Mouse (Mus musculus) limb, embryonic 11.5 days (tissue): Measurements from ENCODE around the gene Bend6. TPM values are rescaled to one million over a fixed set of nuclear protein-coding genes. Genes with fewer than 3 reads are reported as not detected.
"Not testable (repeated sequence)": the region's sequence is repeated elsewhere in the genome, so short reads cannot be mapped to it uniquely, and the experiment has no call there.

Source experiments
- ATAC-seq: fragments of 200-750 bp; cut with Nextera tagmentation; 2 replicates; pipeline ENCODE4 v1.8.0; 2017; ENCODE audit warnings: low read depth; ENCODE audit not compliant: insufficient number of reproducible peaks, low FRiP score, low TSS enrichment
- DNase-seq: peaks from one replicate; pipeline ENCODE4 v3.0.0-alpha.2; 2015; ENCODE audit warnings: low spot score
- H3K27ac ChIP-seq: fragments of 300-500 bp; sonication (generic); replicated peaks from 2 replicates; pipeline ENCODE4 v1.5.1; 2014; ENCODE audit warnings: low read depth, mild to moderate bottlenecking, low read length
- H3K27me3 ChIP-seq: fragments of 300-500 bp; sonication (generic); 2 replicates; pipeline ENCODE4 v1.6.1; 2014; ENCODE audit warnings: mild to moderate bottlenecking, low read length, mixed read lengths; ENCODE audit not compliant: control insufficient read depth, insufficient read depth
- H3K36me3 ChIP-seq: fragments of 300-500 bp; sonication (generic); 2 replicates; pipeline ENCODE4 v1.6.1; 2014; ENCODE audit warnings: mild to moderate bottlenecking, low read length, moderate library complexity, mixed read lengths; ENCODE audit not compliant: control insufficient read depth, insufficient read depth
- H3K4me1 ChIP-seq: fragments of 300-500 bp; sonication (generic); 2 replicates; pipeline ENCODE4 v1.6.1; 2014; ENCODE audit warnings: low read length, mixed read lengths; ENCODE audit not compliant: control insufficient read depth, insufficient read depth
- H3K4me2 ChIP-seq: fragments of 300-500 bp; sonication (generic); 2 replicates; pipeline ENCODE4 v1.6.1; 2014; ENCODE audit warnings: low read depth, mild to moderate bottlenecking, moderate library complexity; ENCODE audit not compliant: severe bottlenecking
- H3K4me3 ChIP-seq: fragments of 300-500 bp; sonication (generic); 2 replicates; pipeline ENCODE4 v1.5.1; 2014; ENCODE audit warnings: low read depth, low read length
- H3K9ac ChIP-seq: fragments of 300-500 bp; sonication (generic); 2 replicates; pipeline ENCODE4 v1.6.1; 2014; ENCODE audit warnings: mild to moderate bottlenecking, low read length
- H3K9me3 ChIP-seq: fragments of 300-500 bp; sonication (generic); 2 replicates; pipeline ENCODE4 v1.6.1; 2016; ENCODE audit warnings: low read length; ENCODE audit not compliant: control insufficient read depth
- WGBS: fragments of 180-500 bp; shearing (Covaris S2); extraction: QIAGEN DNeasy Blood & Tissue Kit; methylation state at CpG from one replicate; pipeline ENCODE4 v1.1.7; 2014; 5-methylcytosine and 5-hydroxymethylcytosine counted together
- polyA plus RNA-seq: library from polyadenylated mRNA; unstranded; fragments of >200 nt; fragmentation: Nextera tagmentation; extraction: Ambion mirVana; gene quantifications from 2 replicates; pipeline ENCODE4 v1.2.1, GENCODE M21; 2014

The Bend6 gene
- polyA plus RNA-seq, 1 experiment from 2014 or later, result 1.5 TPM

DNA sequence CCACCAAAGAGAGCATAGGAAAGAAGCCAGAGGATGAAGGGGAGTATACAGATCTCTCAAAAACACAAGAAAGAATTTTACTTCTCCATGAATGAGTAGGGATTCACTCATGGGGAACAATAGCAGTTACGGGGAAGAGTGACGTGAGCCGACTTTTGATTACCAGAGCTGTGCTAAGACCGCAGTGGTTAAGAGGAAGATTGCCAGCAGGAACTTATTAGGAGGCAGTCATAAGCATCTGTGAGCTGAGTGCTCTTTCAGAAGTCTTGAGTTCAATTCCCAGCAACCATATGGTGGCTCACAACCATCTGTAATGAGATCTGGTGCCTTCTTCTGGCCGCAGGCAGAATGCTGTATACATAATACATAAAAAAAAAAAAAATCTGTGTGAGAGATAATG is 34.1 kb downstream of the Bend6 start:
- WGBS, result 83% methylated on average over 5 of the region's 5 CpGs
- no peak for DNase-seq

DNA sequence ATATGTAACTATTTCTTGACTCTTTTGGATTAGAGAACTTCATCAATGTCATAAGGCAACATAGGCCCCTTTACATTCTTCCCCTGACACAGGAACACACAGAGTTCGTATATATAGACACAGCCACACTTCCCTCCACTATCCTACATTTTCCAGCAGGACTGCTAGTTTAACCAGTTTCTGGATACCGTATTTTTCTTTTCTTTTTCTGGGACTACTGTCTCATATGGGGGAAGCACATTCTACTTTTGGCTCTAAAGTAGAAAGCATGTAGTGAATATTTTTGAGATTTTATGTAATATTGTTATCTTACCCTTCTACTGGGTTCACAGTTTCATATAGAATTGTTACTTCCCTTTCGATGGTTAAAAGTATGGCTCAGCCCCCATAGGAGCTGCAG is 38.2 kb downstream of the Bend6 start:
- H3K4me3 ChIP-seq, result no peak overlapping the region
- no peak overlapping the region for H3K27ac ChIP-seq
- no peaks in the 10 kb centered on the region for H3K36me3 ChIP-seq
- H3K27me3 ChIP-seq, result no peaks in the 10 kb centered on the region
- DNase-seq (no peak), ATAC-seq (no peak)
- no peak overlapping the region for H3K9ac ChIP-seq
- 88% methylated on average over 3 of the region's 3 CpGs for WGBS
- H3K4me1 ChIP-seq, result no peaks in the 10 kb centered on the region
- H3K9me3 ChIP-seq, result no peaks in the 10 kb centered on the region
- H3K4me2 ChIP-seq, result no peak overlapping the region

More for the DNA sequence above, 34.1 kb downstream of the Bend6 start:
- ATAC-seq, result no peak
- Histone ChIP-seq H3K27ac (no peak overlapping the region), H3K27me3 (no peaks in the 10 kb centered on the region), H3K4me2 (no peak overlapping the region), H3K4me3 (no peak overlapping the region), H3K9ac (no peak overlapping the region), H3K36me3 (no peaks in the 10 kb centered on the region), H3K4me1 (no peaks in the 10 kb centered on the region), H3K9me3 (no peaks in the 10 kb centered on the region)

DNA sequence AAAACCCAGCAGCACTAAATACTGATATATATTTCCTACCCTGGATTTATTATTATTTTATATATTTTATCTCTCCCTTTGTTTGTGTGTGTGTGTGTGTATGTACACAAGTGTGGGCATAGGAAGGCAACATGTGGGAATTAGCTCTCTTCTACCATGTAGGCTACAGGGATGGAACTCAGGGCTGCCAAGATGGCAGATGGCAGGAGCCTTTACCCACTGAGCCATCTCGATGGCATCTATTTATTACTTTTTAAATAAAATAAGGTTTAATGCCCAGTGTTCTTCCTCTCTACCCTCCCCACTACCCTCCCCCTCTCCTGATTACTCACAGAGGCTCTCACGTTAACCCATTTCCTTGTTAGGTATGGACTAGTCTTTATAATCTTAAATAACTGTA is 38.6 kb downstream of the Bend6 start:
- Histone ChIP-seq H3K4me2 (no peak overlapping the region), H3K9ac (no peak overlapping the region), H3K4me3 (no peak overlapping the region), H3K27me3 (no peaks in the 10 kb centered on the region), H3K27ac (no peak overlapping the region), H3K36me3 (no peaks in the 10 kb centered on the region), H3K4me1 (no peaks in the 10 kb centered on the region), H3K9me3 (no peaks in the 10 kb centered on the region)
- ATAC-seq, result no peak
- no peak for DNase-seq
- WGBS, result 92% methylated on average over 2 of the region's 2 CpGs

DNA sequence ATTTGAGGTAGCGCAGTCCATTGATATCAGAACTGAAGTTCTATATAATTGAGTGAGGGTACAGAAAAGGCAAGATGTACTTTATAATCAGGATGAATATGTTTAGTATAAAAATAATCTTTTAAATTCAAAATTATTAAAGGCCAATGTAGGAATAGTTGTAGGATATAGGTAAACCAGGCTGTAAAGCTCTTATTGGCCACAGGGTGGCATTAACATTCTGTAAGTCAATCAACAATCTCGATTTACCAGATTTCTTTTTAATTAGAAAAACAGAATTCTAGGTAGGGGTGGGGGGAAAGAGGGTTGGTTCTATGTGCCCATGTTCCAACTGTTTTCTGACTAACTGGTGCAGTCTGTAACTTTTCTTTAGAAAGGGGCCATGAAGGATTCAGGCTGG is 60.8 kb downstream of the Bend6 start:
- no peak for ATAC-seq
- Histone ChIP-seq H3K36me3 (no peaks in the 10 kb centered on the region), H3K27ac (no peak overlapping the region), H3K4me3 (no peak overlapping the region), H3K27me3 (no peaks in the 10 kb centered on the region), H3K9ac (no peak overlapping the region), H3K9me3 (no peaks in the 10 kb centered on the region), H3K4me1 (no peaks in the 10 kb centered on the region), H3K4me2 (no peak overlapping the region)
- no peak for DNase-seq
- 97% methylated on average over 2 of the region's 2 CpGs for WGBS

DNA sequence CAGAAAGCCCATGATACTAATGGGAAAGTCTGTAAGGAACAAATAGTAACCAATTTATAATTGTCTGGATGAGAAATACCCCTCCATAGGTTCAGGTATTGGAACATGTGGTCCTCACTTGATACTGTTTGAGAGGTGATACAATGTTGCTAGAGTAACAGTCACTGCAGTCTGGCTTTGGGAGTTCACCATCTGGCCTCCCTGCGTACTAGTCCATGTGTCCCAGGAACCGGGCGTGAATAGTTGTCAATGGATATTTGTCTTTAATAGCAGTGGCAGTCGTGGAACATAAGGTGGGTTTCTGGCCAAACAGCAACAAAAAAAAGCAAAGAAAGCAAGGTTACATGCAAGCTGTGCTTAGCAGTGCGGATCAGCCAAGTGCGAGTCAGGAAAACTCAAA is 63.8 kb downstream of the Bend6 start:
- Histone ChIP-seq H3K27me3 (no peaks in the 10 kb centered on the region), H3K4me3 (no peak overlapping the region), H3K9ac (no peak overlapping the region), H3K36me3 (no peaks in the 10 kb centered on the region), H3K4me2 (no peak overlapping the region), H3K9me3 (no peaks in the 10 kb centered on the region), H3K4me1 (no peaks in the 10 kb centered on the region), H3K27ac (no peak overlapping the region)
- whole genome bisulfite sequencing, result 84% methylated on average over 6 of the region's 6 CpGs
- ATAC-seq (no peak), DNase-seq (no peak)

DNA sequence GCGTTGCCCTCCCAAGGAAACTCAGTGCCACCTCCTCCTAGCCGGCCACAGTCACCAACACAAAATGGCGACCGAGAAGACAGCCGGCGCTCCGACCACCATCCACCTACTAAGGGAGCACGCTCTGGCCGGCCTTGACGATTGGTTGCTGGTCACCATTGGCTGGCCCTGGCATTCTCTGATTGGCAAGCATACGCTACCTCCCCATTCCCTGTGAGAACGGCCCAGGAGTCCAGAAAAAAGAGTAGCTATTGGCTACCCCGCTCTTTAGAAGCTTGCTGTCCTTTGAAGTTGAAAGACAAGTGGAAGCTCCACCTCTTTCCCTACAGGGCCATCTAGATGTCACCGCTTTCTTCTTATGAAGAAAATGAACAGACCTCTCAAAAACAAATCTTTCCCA is 68.7 kb downstream of the Bend6 start:
- H3K4me3 ChIP-seq, H3K27ac ChIP-seq, H3K36me3 ChIP-seq, H3K4me2 ChIP-seq, H3K4me1 ChIP-seq, H3K9ac ChIP-seq, H3K27me3 ChIP-seq, H3K9me3 ChIP-seq, DNase-seq, ATAC-seq: not testable (repeated sequence)
- WGBS, result 94% methylated on average over 14 of the region's 14 CpGs

DNA sequence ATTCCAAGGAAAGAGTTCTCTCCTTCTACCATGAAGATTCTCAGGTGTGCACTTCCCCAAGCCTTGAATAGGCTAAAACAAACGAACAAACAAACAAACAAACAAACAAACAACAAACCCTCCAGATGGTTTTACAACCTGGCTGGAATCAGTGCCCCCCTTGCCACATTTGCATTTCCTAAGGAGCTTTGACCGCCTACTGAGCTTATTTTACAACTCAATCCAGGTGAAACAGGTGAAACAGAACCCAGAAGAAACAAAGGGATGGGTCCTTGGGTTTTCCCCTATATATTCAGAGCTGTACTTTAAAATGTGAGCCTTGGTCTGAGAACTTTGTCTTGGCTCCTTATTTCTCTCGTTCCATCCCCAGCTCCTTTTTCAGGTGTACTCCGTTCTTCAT is 77.0 kb downstream of the Bend6 start:
- no peak overlapping the region for H3K4me2 ChIP-seq
- H3K27me3 ChIP-seq, result no peaks in the 10 kb centered on the region
- no peaks in the 10 kb centered on the region for H3K36me3 ChIP-seq
- WGBS, result 71% methylated on average over 4 of the region's 4 CpGs
- H3K9ac ChIP-seq, result no peak overlapping the region
- no peak overlapping the region for H3K4me3 ChIP-seq
- no peak for ATAC-seq
- no peak for DNase-seq
- no peak overlapping the region for H3K27ac ChIP-seq
- H3K9me3 ChIP-seq, result no peaks in the 10 kb centered on the region
- H3K4me1 ChIP-seq, result no peaks in the 10 kb centered on the region

DNA sequence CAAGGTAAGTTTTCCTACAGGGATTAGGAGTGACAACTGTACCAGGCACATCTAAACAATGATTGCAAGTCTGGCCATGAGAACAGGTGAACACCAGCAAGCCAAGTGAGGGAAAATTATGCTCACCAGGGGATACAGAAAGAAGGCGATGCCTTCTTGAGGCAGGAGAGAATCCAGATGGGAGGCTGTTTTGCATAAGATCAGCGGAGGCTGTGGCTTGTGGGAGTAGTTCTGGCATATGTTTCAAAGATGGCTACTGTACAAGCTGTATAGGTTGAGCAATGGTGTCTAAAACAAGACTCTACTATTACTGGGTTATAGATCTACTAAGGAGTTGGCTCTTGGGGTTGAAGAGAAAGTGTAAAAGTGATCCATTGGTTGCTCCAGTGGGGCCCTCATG is 89.7 kb downstream of the Bend6 start:
- Histone ChIP-seq H3K9ac (no peak overlapping the region), H3K27ac (no peak overlapping the region), H3K4me1 (peaks cover 5% of the 10 kb centered on the region), H3K4me3 (no peak overlapping the region), H3K9me3 (no peaks in the 10 kb centered on the region), H3K27me3 (no peaks in the 10 kb centered on the region), H3K4me2 (no peak overlapping the region), H3K36me3 (peaks cover 1% of the 10 kb centered on the region; the same call in 1 of the 2 replicates)
- 86% methylated on average over 2 of the region's 2 CpGs for WGBS
- DNase-seq (no peak), ATAC-seq (no peak)
